Comparison of ENCODE assay signal across 21 mouse cellular contexts in the genomic region with DNA sequence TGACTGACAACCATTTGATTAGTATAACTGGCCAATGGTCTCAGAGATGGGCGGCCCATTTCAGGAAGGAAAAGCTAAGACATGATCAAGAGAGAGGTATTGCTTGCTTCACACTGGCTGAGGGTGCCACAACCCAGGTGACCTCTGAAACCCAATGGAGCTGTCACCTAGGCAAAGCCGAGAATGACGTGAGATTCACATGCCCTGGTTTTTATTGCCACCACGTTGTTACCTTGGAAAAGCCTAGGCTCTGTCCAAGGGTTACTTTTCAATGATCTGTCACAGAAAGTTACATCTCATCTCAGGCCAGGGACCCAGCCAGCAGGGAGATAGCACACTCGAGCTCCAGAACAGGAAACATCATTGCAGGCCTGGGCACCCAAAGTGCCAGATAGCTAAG. TPM values are rescaled to one million over a fixed set of nuclear protein-coding genes. Genes with fewer than 3 reads are reported as not detected.
DNase-seq lines count a peak whose midpoint lies in the region; ATAC-seq and TF ChIP-seq lines count a peak whose summit lies in the region.
"Had no signal": no experiment of that assay in that cellular context is flagged by ENCODE, and none has a peak within 500 bp of the region (broad histone marks: within the 10 kb centered on the region; RNA-seq: fewer than 3 reads in every experiment).

No protein-coding gene starts in this region.

- 67% methylated on average over 5 of the region's 5 CpGs for WGBS in midbrain, embryonic 12.5 days
- 72% methylated on average over 5 of the region's 5 CpGs for WGBS in midbrain, postnatal 0 days
- 52% methylated on average over 5 of the region's 5 CpGs for WGBS in intestine, embryonic 15.5 days
- WGBS in intestine, embryonic 16.5 days: 51% methylated on average over 5 of the region's 5 CpGs
- 44% methylated on average over 5 of the region's 5 CpGs for WGBS in intestine, postnatal 0 days
- WGBS in kidney, embryonic 15.5 days: 66% methylated on average over 5 of the region's 5 CpGs

- DNase-seq in midbrain, postnatal 0 days (ENCODE audit: low spot score): no peak
- no peak for DNase-seq in urinary bladder, adult 2 months (ENCODE audit: low spot score)
- no peak for DNase-seq in cerebellum, postnatal 25 days
- DNase-seq: adrenal gland, adult 2 months; adrenal gland, adult 8-10 months; adrenal gland, postnatal 14 days; adrenal gland, postnatal 25 days; adrenal gland, postnatal 36 days; B cell, adult 2 months; cerebellum, adult 11 months; cerebellum, adult 11-12 months had no signal

- H3K4me1 ChIP-seq in midbrain, embryonic 12.5 days: 0 out of 2 replicates have a peak, but pooled peaks cover 3% of the 10 kb centered on the region
- H3K4me1 ChIP-seq in midbrain, postnatal 0 days (ENCODE audit: insufficient read depth, low read length): no peaks in the 10 kb centered on the region
- 0 out of 2 replicates have a peak, but pooled peaks cover 7% of the 10 kb centered on the region for H3K4me1 ChIP-seq in intestine, embryonic 15.5 days (replicated peaks)
- H3K4me1 ChIP-seq in intestine, embryonic 16.5 days (ENCODE audit: control insufficient read depth, insufficient read depth, low read length): peaks cover 5% of the 10 kb centered on the region
- 0 out of 2 replicates have a peak, but pooled peaks cover 5% of the 10 kb centered on the region for H3K4me1 ChIP-seq in intestine, postnatal 0 days (replicated peaks; ENCODE audit: control insufficient read depth, insufficient read depth, low read length)
- no peaks in the 10 kb centered on the region for H3K4me1 ChIP-seq in kidney, embryonic 15.5 days

- H3K9ac ChIP-seq in midbrain, embryonic 12.5 days (replicated peaks): 0 out of 2 replicates have a peak overlapping the region, but pooled peaks have one; percentile 21
- no peak overlapping the region for H3K9ac ChIP-seq in midbrain, postnatal 0 days (replicated peaks; ENCODE audit: low read length, poor library complexity, severe bottlenecking)
- no peak overlapping the region for H3K9ac ChIP-seq in intestine, embryonic 15.5 days
- H3K9ac ChIP-seq in intestine, embryonic 16.5 days (ENCODE audit: low read depth, low read length): no peak overlapping the region
- no peak overlapping the region for H3K9ac ChIP-seq in intestine, postnatal 0 days (ENCODE audit: low read depth, low read length)
- no peak overlapping the region for H3K9ac ChIP-seq in kidney, embryonic 15.5 days

- no peak for ATAC-seq in midbrain, embryonic 12.5 days (ENCODE audit: low FRiP score, low read depth)
- no peak for ATAC-seq in midbrain, postnatal 0 days (ENCODE audit: low FRiP score)
- peak; percentile 63; the same call in 1 of the 2 replicates for ATAC-seq in intestine, embryonic 15.5 days
- ATAC-seq in intestine, embryonic 16.5 days: peak; percentile 74
- peak; percentile 91 for ATAC-seq in intestine, postnatal 0 days
- ATAC-seq in kidney, embryonic 15.5 days (replicated peaks; ENCODE audit: low FRiP score): no peak
- ATAC-seq: activated CD4-positive, CD25-positive, alpha-beta regulatory T cell, adult 4 months; CD4-positive, CD25-positive, alpha-beta regulatory T cell, adult 4 months; Patski had no signal

- no peaks in the 10 kb centered on the region for H3K9me3 ChIP-seq in midbrain, embryonic 12.5 days
- 0 out of 2 replicates have a peak, but pooled peaks cover 2% of the 10 kb centered on the region for H3K9me3 ChIP-seq in midbrain, postnatal 0 days (ENCODE audit: low read length)
- no peaks in the 10 kb centered on the region for H3K9me3 ChIP-seq in intestine, embryonic 15.5 days
- H3K9me3 ChIP-seq in intestine, embryonic 16.5 days (ENCODE audit: control insufficient read depth, low read length): peaks cover 3% of the 10 kb centered on the region; the same call in 1 of the 2 replicates
- H3K9me3 ChIP-seq in intestine, postnatal 0 days (ENCODE audit: control insufficient read depth): no peaks in the 10 kb centered on the region
- no peaks in the 10 kb centered on the region for H3K9me3 ChIP-seq in kidney, embryonic 15.5 days (replicated peaks)

- no peak overlapping the region for H3K27ac ChIP-seq in midbrain, embryonic 12.5 days (replicated peaks)
- no peak overlapping the region for H3K27ac ChIP-seq in midbrain, postnatal 0 days (ENCODE audit: low read depth, low read length)
- no peak overlapping the region for H3K27ac ChIP-seq in intestine, embryonic 15.5 days
- no peak overlapping the region for H3K27ac ChIP-seq in intestine, embryonic 16.5 days (ENCODE audit: low read length)
- no peak overlapping the region for H3K27ac ChIP-seq in intestine, postnatal 0 days (ENCODE audit: low read depth, low read length)
- H3K27ac ChIP-seq in kidney, embryonic 15.5 days: no peak overlapping the region

- 0 out of 2 replicates have a peak, but pooled peaks cover 2% of the 10 kb centered on the region for H3K27me3 ChIP-seq in midbrain, embryonic 12.5 days
- H3K27me3 ChIP-seq in midbrain, postnatal 0 days (ENCODE audit: insufficient read depth, low read length): no peaks in the 10 kb centered on the region
- H3K27me3 ChIP-seq in intestine, embryonic 15.5 days (replicated peaks): no peaks in the 10 kb centered on the region
- no peaks in the 10 kb centered on the region for H3K27me3 ChIP-seq in intestine, embryonic 16.5 days (replicated peaks; ENCODE audit: control insufficient read depth, insufficient read depth, low read length)
- no peaks in the 10 kb centered on the region for H3K27me3 ChIP-seq in intestine, postnatal 0 days (replicated peaks; ENCODE audit: control insufficient read depth, insufficient read depth, low read length)
- 0 out of 2 replicates have a peak, but pooled peaks cover 2% of the 10 kb centered on the region for H3K27me3 ChIP-seq in kidney, embryonic 15.5 days
- H3K27me3 ChIP-seq: CH12.LX, Patski had no signal

- TF ChIP-seq CTCF in midbrain, postnatal 0 days (IDR thresholded peaks at IDR 0.05): no peak
- no peak for TF ChIP-seq CTCF in intestine, postnatal 0 days (IDR thresholded peaks at IDR 0.05; ENCODE audit: low read depth)

- no peaks in the 10 kb centered on the region for H3K36me3 ChIP-seq in midbrain, embryonic 12.5 days
- H3K36me3 ChIP-seq in midbrain, postnatal 0 days (ENCODE audit: insufficient read depth, low read length): no peaks in the 10 kb centered on the region
- no peaks in the 10 kb centered on the region for H3K36me3 ChIP-seq in intestine, embryonic 15.5 days
- H3K36me3 ChIP-seq in intestine, embryonic 16.5 days (ENCODE audit: control insufficient read depth, insufficient read depth, low read length): no peaks in the 10 kb centered on the region
- H3K36me3 ChIP-seq in intestine, postnatal 0 days (ENCODE audit: control insufficient read depth, insufficient read depth): no peaks in the 10 kb centered on the region
- no peaks in the 10 kb centered on the region for H3K36me3 ChIP-seq in kidney, embryonic 15.5 days
- H3K36me3 ChIP-seq: G1E had no signal

- H3K4me3 ChIP-seq in midbrain, embryonic 12.5 days: no peak overlapping the region
- H3K4me3 ChIP-seq in midbrain, postnatal 0 days (ENCODE audit: low read depth, low read length): no peak overlapping the region
- H3K4me3 ChIP-seq in intestine, embryonic 15.5 days (replicated peaks): no peak overlapping the region
- H3K4me3 ChIP-seq in intestine, embryonic 16.5 days (ENCODE audit: low read length): no peak overlapping the region
- no peak overlapping the region for H3K4me3 ChIP-seq in intestine, postnatal 0 days (ENCODE audit: low read depth, low read length)
- no peak overlapping the region for H3K4me3 ChIP-seq in kidney, embryonic 15.5 days (replicated peaks)

- H3K4me2 ChIP-seq in midbrain, embryonic 12.5 days (replicated peaks): no peak overlapping the region
- H3K4me2 ChIP-seq in midbrain, postnatal 0 days (ENCODE audit: low read depth, low read length, poor library complexity, severe bottlenecking): no peak overlapping the region
- H3K4me2 ChIP-seq in intestine, embryonic 15.5 days (replicated peaks): no peak overlapping the region
- no peak overlapping the region for H3K4me2 ChIP-seq in intestine, embryonic 16.5 days (ENCODE audit: low read depth, low read length)
- H3K4me2 ChIP-seq in intestine, postnatal 0 days (replicated peaks; ENCODE audit: low read depth): no peak overlapping the region
- no peak overlapping the region for H3K4me2 ChIP-seq in kidney, embryonic 15.5 days

RNA-seq across cellular contexts. Expression of a gene that starts 10.0 kb away (rescaled TPM):
- 14.5 and 14.7 TPM in 2 replicates for polyA plus RNA-seq in midbrain, embryonic 12.5 days (2016; fragmentation: Nextera tagmentation; extraction: Ambion mirVana)
- total RNA-seq in midbrain, postnatal 0 days (2014; rRNA removed): 29.5 and 30.7 TPM in 2 replicates
- 8.5 and 10.5 TPM in 2 replicates for polyA plus RNA-seq in midbrain, postnatal 0 days (2015; fragmentation: Nextera tagmentation; extraction: Ambion mirVana)
- polyA plus RNA-seq in intestine, embryonic 15.5 days (2015; fragmentation: Nextera tagmentation; extraction: Ambion mirVana): 9.7 and 10.0 TPM in 2 replicates
- 6.4 and 6.6 TPM in 2 replicates for polyA plus RNA-seq in intestine, embryonic 16.5 days (2015; fragmentation: Nextera tagmentation; extraction: Ambion mirVana)
- polyA plus RNA-seq in intestine, postnatal 0 days (2015; fragmentation: Nextera tagmentation; extraction: Ambion mirVana): 5.1 and 5.8 TPM in 2 replicates
- polyA plus RNA-seq in urinary bladder, adult 2 months (2012; rRNA removed): 9.9 and 16.1 TPM in 2 replicates
- 8.5 and 10.2 TPM in 2 replicates for polyA plus RNA-seq in kidney, embryonic 15.5 days (2015; fragmentation: Nextera tagmentation; extraction: Ambion mirVana)

Comparison
In these comparisons a context has a peak if more than half of its experiments do, and no peak if none do; other contexts are left out.
1. ATAC-seq: peak in intestine, embryonic 15.5 days (single experiment), intestine, embryonic 16.5 days (single experiment) and intestine, postnatal 0 days (single experiment); none in midbrain, embryonic 12.5 days (single experiment), midbrain, postnatal 0 days (single experiment) and kidney, embryonic 15.5 days (single experiment).